Comparison of ENCODE assay signal across 38 mouse cellular contexts in the genomic region with DNA sequence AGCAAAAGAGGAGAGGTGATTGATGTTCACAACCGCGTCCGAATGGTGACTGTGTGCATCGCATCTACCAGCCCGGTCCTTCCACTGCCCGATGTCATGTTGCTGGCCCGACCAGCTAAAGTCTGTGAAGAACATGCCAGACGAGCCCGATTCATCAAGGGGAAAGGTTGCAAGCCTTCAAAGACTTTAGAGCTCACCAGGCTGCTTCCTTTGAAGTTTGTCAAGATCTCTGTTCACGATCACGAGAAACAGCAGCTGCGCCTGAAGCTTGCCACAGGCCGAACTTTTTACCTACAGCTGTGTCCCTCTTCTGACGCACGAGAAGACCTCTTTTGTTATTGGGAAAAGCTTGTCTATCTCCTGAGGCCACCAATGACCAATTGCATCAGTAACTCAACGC. TPM values are rescaled to one million over a fixed set of nuclear protein-coding genes. Genes with fewer than 3 reads are reported as not detected.
DNase-seq lines count a peak whose midpoint lies in the region; ATAC-seq and TF ChIP-seq lines count a peak whose summit lies in the region.
"Had no signal": no experiment of that assay in that cellular context is flagged by ENCODE, and none has a peak within 500 bp of the region (broad histone marks: within the 10 kb centered on the region; RNA-seq: fewer than 3 reads in every experiment).

No protein-coding gene starts in this region.

- no peak overlapping the region for H3K27ac ChIP-seq in hindbrain, postnatal 0 days
- H3K27ac ChIP-seq: embryonic facial prominence, embryonic 13.5 days; forebrain, embryonic 10.5 days; forebrain, embryonic 15.5 days; hindbrain, embryonic 13.5 days; kidney, embryonic 15.5 days; left cerebral cortex, adult 2 months; limb, embryonic 12.5 days; liver, embryonic 15.5 days; midbrain, embryonic 10.5 days; midbrain, embryonic 15.5 days; neural tube, embryonic 13.5 days; stomach, embryonic 15.5 days had no signal

- no peaks in the 10 kb centered on the region for H3K27me3 ChIP-seq in hindbrain, postnatal 0 days (ENCODE audit: insufficient read depth, low read length)
- H3K27me3 ChIP-seq: forebrain, embryonic 15.5 days; hindbrain, embryonic 13.5 days; liver, embryonic 15.5 days; midbrain, embryonic 15.5 days; neural tube, embryonic 13.5 days; stomach, embryonic 15.5 days had no signal

- H3K4me1 ChIP-seq in hindbrain, postnatal 0 days (ENCODE audit: insufficient read depth, low read length), result no peaks in the 10 kb centered on the region
- H3K4me1 ChIP-seq: embryonic facial prominence, embryonic 13.5 days; forebrain, embryonic 15.5 days; hindbrain, embryonic 13.5 days; midbrain, embryonic 15.5 days; neural tube, embryonic 13.5 days; stomach, embryonic 15.5 days had no signal

- TF ChIP-seq CTCF in hindbrain, postnatal 0 days (IDR thresholded peaks at IDR 0.05; ENCODE audit: low read depth), result no peak

- no peak overlapping the region for H3K9ac ChIP-seq in hindbrain, postnatal 0 days (replicated peaks; ENCODE audit: low read length)
- H3K9ac ChIP-seq: embryonic facial prominence, embryonic 13.5 days; forebrain, embryonic 15.5 days; hindbrain, embryonic 13.5 days; kidney, embryonic 15.5 days; limb, embryonic 12.5 days; liver, embryonic 15.5 days; lung, embryonic 14.5 days; midbrain, embryonic 15.5 days; neural tube, embryonic 13.5 days; stomach, embryonic 15.5 days had no signal

- WGBS in hindbrain, postnatal 0 days, result 84% methylated on average over 16 of the region's 16 CpGs

- peak; percentile 83 for ATAC-seq in CD4-positive, CD25-positive, alpha-beta regulatory T cell, adult 4 months
- peak; percentile 78 for ATAC-seq in inflammation-experienced regulatory T-cells, adult 6 months
- no peak for ATAC-seq in hindbrain, postnatal 0 days
- ATAC-seq: forebrain, embryonic 15.5 days; midbrain, embryonic 15.5 days had no signal

- H3K36me3 ChIP-seq in hindbrain, postnatal 0 days (ENCODE audit: insufficient read depth, low read length), result no peaks in the 10 kb centered on the region
- H3K36me3 ChIP-seq: embryonic facial prominence, embryonic 13.5 days; forebrain, embryonic 10.5 days; forebrain, embryonic 15.5 days; hindbrain, embryonic 13.5 days; kidney, embryonic 15.5 days; limb, embryonic 12.5 days; liver, embryonic 15.5 days; midbrain, embryonic 10.5 days; midbrain, embryonic 15.5 days; neural tube, embryonic 13.5 days; stomach, embryonic 15.5 days had no signal

- peak; percentile 67 for DNase-seq in CD4-positive helper T cell, adult 2 months (ENCODE audit: low read depth, low spot score)
- peak; percentile 56 to 57 for DNase-seq in thymus, postnatal 10 days (ENCODE audit: low spot score in 2 of 2)
- no peak for DNase-seq in adrenal gland, adult 18-20 months (ENCODE audit: low spot score in 2 of 2)
- no peak for DNase-seq in adrenal gland, adult 2 months
- no peak for DNase-seq in hindbrain, postnatal 0 days (ENCODE audit: low spot score)
- DNase-seq in layer of hippocampus, postnatal 10 days (ENCODE audit: low spot score in 2 of 2), result no peak
- DNase-seq: adrenal gland, postnatal 14 days; cerebellum, adult 11 months; cerebellum, adult 9-11 months; embryo, embryonic 11 days; heart, postnatal 4 days; kidney, adult 18-20 months; kidney, postnatal 25 days; lung, embryonic 14.5 days had no signal

- H3K9me3 ChIP-seq in hindbrain, postnatal 0 days (ENCODE audit: low read length), result no peaks in the 10 kb centered on the region
- H3K9me3 ChIP-seq: embryonic facial prominence, embryonic 13.5 days; forebrain, embryonic 10.5 days; forebrain, embryonic 15.5 days; hindbrain, embryonic 13.5 days; kidney, embryonic 15.5 days; limb, embryonic 12.5 days; liver, embryonic 15.5 days; midbrain, embryonic 10.5 days; midbrain, embryonic 15.5 days; neural tube, embryonic 13.5 days; stomach, embryonic 15.5 days had no signal

- no peak overlapping the region for H3K4me3 ChIP-seq in hindbrain, postnatal 0 days (ENCODE audit: low read length)
- H3K4me3 ChIP-seq: embryonic facial prominence, embryonic 13.5 days; forebrain, embryonic 10.5 days; forebrain, embryonic 15.5 days; hindbrain, embryonic 13.5 days; kidney, embryonic 15.5 days; left cerebral cortex, adult 2 months; limb, embryonic 12.5 days; liver, embryonic 15.5 days; midbrain, embryonic 10.5 days; midbrain, embryonic 15.5 days; neural tube, embryonic 13.5 days; stomach, embryonic 15.5 days had no signal

- H3K4me2 ChIP-seq in hindbrain, postnatal 0 days (ENCODE audit: low read depth, low read length), result no peak overlapping the region
- H3K4me2 ChIP-seq: embryonic facial prominence, embryonic 13.5 days; forebrain, embryonic 15.5 days; heart, embryonic 11.5 days; hindbrain, embryonic 13.5 days; kidney, embryonic 15.5 days; limb, embryonic 12.5 days; liver, embryonic 15.5 days; lung, embryonic 14.5 days; midbrain, embryonic 15.5 days; neural tube, embryonic 13.5 days; stomach, embryonic 15.5 days had no signal

RNA-seq across cellular contexts. Expression of a gene that starts 8.6 kb away (rescaled TPM):
- polyA plus RNA-seq in CD4-positive, CD25-positive, alpha-beta regulatory T cell, adult 4 months (2017; shearing (Covaris generic)), result under 1 TPM in 1 of 2 experiments, not detected in 1; 0.28 TPM
- polyA plus RNA-seq in inflammation-experienced regulatory T-cells, adult 6 months (2017; shearing (Covaris generic)), result under 1 TPM in 1 of 3 experiments, not detected in 2; 0.69 TPM
- total RNA-seq in adrenal gland, adult 18-20 months (2021), result not detected
- not detected for total RNA-seq in adrenal gland, adult 2 months (2021)
- not detected in 2 replicates for polyA plus RNA-seq in adrenal gland, adult 2 months (2012; rRNA removed)
- not detected in 2 replicates for total RNA-seq in hindbrain, postnatal 0 days (2014; rRNA removed)
- not detected in 2 replicates for polyA plus RNA-seq in hindbrain, postnatal 0 days (2015; fragmentation: Nextera tagmentation; extraction: Ambion mirVana)
- not detected for total RNA-seq in layer of hippocampus, postnatal 10 days (2021)
- total RNA-seq: adrenal gland, postnatal 14 days; gastrocnemius, adult 8-10 months; granulocyte monocyte progenitor cell, adult 5-6 weeks; heart, postnatal 4 days; layer of hippocampus, adult 18-20 months; layer of hippocampus, postnatal 14 days; left cerebral cortex, adult 2 months; left cerebral cortex, postnatal 25 days; liver, adult 2 months; megakaryocyte progenitor cell, adult 5-6 weeks; MEL had no signal
- polyA plus RNA-seq: embryonic facial prominence, embryonic 13.5 days; forebrain, embryonic 10.5 days; forebrain, embryonic 15.5 days; hindbrain, embryonic 13.5 days; intestine, embryonic 14.5 days; kidney, embryonic 15.5 days; limb, embryonic 12.5 days; liver, adult 2 months; liver, embryonic 15.5 days; lung, embryonic 14.5 days; midbrain, embryonic 10.5 days; midbrain, embryonic 15.5 days; neural tube, embryonic 13.5 days; stomach, embryonic 15.5 days had no signal

RNA-seq across cellular contexts. Expression of a gene that starts 15.7 kb away (rescaled TPM):
- polyA plus RNA-seq in CD4-positive, CD25-positive, alpha-beta regulatory T cell, adult 4 months (2017; shearing (Covaris generic)), result 100 to 1,000 TPM; 152 to 211 TPM
- polyA plus RNA-seq in inflammation-experienced regulatory T-cells, adult 6 months (2017; shearing (Covaris generic)), result 100 to 1,000 TPM in 2 of 3 experiments, 10 to 100 TPM in 1; 82.4 to 182 (median 158) TPM
- under 1 TPM; 0.23 to 0.58 TPM for total RNA-seq in adrenal gland, adult 18-20 months (2021)
- total RNA-seq in adrenal gland, adult 2 months (2021), result under 1 TPM; 0.17 to 0.28 TPM
- 0.03 and 0.11 TPM in 2 replicates for polyA plus RNA-seq in adrenal gland, adult 2 months (2012; rRNA removed)
- total RNA-seq in hindbrain, postnatal 0 days (2014; rRNA removed), result not detected in 2 replicates
- polyA plus RNA-seq in hindbrain, postnatal 0 days (2015; fragmentation: Nextera tagmentation; extraction: Ambion mirVana), result 0.04 TPM in 1 of 2 replicates, not detected in the other
- under 1 TPM; 0.31 to 0.48 TPM for total RNA-seq in layer of hippocampus, postnatal 10 days (2021)
- total RNA-seq: gastrocnemius, adult 8-10 months; MEL had no signal
- polyA plus RNA-seq: embryonic facial prominence, embryonic 13.5 days; forebrain, embryonic 10.5 days; forebrain, embryonic 15.5 days; heart, embryonic 11.5 days; hindbrain, embryonic 13.5 days; limb, embryonic 12.5 days; midbrain, embryonic 15.5 days; neural tube, embryonic 13.5 days had no signal

RNA-seq across cellular contexts. Expression of a gene that starts 31.7 kb away (rescaled TPM):
- polyA plus RNA-seq in CD4-positive, CD25-positive, alpha-beta regulatory T cell, adult 4 months (2017; shearing (Covaris generic)), result 10 to 100 TPM; 32.6 to 42.0 TPM
- polyA plus RNA-seq in inflammation-experienced regulatory T-cells, adult 6 months (2017; shearing (Covaris generic)), result 10 to 100 TPM; 35.9 to 39.6 (median 37.9) TPM
- total RNA-seq in adrenal gland, adult 18-20 months (2021), result 10 to 100 TPM; 44.6 to 53.3 TPM
- 10 to 100 TPM; 39.6 to 54.8 TPM for total RNA-seq in adrenal gland, adult 2 months (2021)
- 47.1 and 55.3 TPM in 2 replicates for polyA plus RNA-seq in adrenal gland, adult 2 months (2012; rRNA removed)
- 14.5 and 19.1 TPM in 2 replicates for total RNA-seq in hindbrain, postnatal 0 days (2014; rRNA removed)
- polyA plus RNA-seq in hindbrain, postnatal 0 days (2015; fragmentation: Nextera tagmentation; extraction: Ambion mirVana), result 62.1 and 63.3 TPM in 2 replicates
- total RNA-seq in layer of hippocampus, postnatal 10 days (2021), result 10 to 100 TPM; 38.6 to 40.4 TPM

RNA-seq across cellular contexts. Expression of a gene that starts 49.7 kb away (rescaled TPM):
- polyA plus RNA-seq in CD4-positive, CD25-positive, alpha-beta regulatory T cell, adult 4 months (2017; shearing (Covaris generic)), result 1 to 10 TPM; 2.8 to 3.3 TPM
- 10 to 100 TPM in 1 of 3 experiments, 1 to 10 TPM in 2; 1.6 to 47.0 (median 2.3) TPM for polyA plus RNA-seq in inflammation-experienced regulatory T-cells, adult 6 months (2017; shearing (Covaris generic))
- total RNA-seq in adrenal gland, adult 18-20 months (2021), result 1 to 10 TPM; 3.0 to 3.4 TPM
- 1 to 10 TPM; 1.6 to 2.7 TPM for total RNA-seq in adrenal gland, adult 2 months (2021)
- 0.10 and 0.18 TPM in 2 replicates for polyA plus RNA-seq in adrenal gland, adult 2 months (2012; rRNA removed)
- 0.21 and 0.43 TPM in 2 replicates for total RNA-seq in hindbrain, postnatal 0 days (2014; rRNA removed)
- 0.23 and 0.24 TPM in 2 replicates for polyA plus RNA-seq in hindbrain, postnatal 0 days (2015; fragmentation: Nextera tagmentation; extraction: Ambion mirVana)
- 1 to 10 TPM in 1 of 2 experiments, under 1 TPM in 1; 0.75 to 1.4 TPM for total RNA-seq in layer of hippocampus, postnatal 10 days (2021)
- polyA plus RNA-seq: embryonic facial prominence, embryonic 13.5 days; forebrain, embryonic 10.5 days; limb, embryonic 12.5 days had no signal

Comparison
In these comparisons a context has a peak if more than half of its experiments do, and no peak if none do; other contexts are left out.
1. DNase-seq: peak in CD4-positive helper T cell, adult 2 months (single experiment) and thymus, postnatal 10 days (2 of 2); none in adrenal gland, adult 18-20 months (0 of 2), adrenal gland, adult 2 months (single experiment), hindbrain, postnatal 0 days (single experiment) and layer of hippocampus, postnatal 10 days (0 of 2).